Mouse (Mus musculus): Measurements from ENCODE around the gene Rara.

GRCm38 (mm10) chr11:98959437-98960312 lies 32.1 kb downstream of the Rara start:
- peak; percentile 38; the same call in 1 of the 2 replicates for TF ChIP-seq POLR2A (IDR thresholded peaks at IDR 0.05; ENCODE audit: low read depth, low read length)
- no peak for TF ChIP-seq CTCF (IDR thresholded peaks at IDR 0.05; ENCODE audit: extremely low read depth, insufficient read depth, insufficient read length, insufficient replicate concordance)

All from spleen, adult 2 months (tissue).